Mouse (Mus musculus) erythroblast, adult 5-6 weeks (primary cell): ENCODE data around the gene Mrrf. TPM values are rescaled to one million over a fixed set of nuclear protein-coding genes. Genes with fewer than 3 reads are reported as not detected.
A peak's percentile ranks its signal among the peaks of the same experiment; 100 is the strongest.

Experiments
- ATAC-seq: replicated peaks from 2 replicates; pipeline ENCODE4 v1.8.0; 2016; ENCODE audit warnings: moderate number of reproducible peaks, mild to moderate bottlenecking, moderate TSS enrichment, inconsistent platforms; ENCODE audit not compliant: poor library complexity, low FRiP score, severe bottlenecking
- total RNA-seq, 2 experiments: library from RNA; stranded (forward) in 1 of 2; stranded (reverse) in 1 of 2; fragments of 150-400 nt in 1 of 2; fragments of 200-764, 138-1000 nt in 1 of 2; gene quantifications; 2 replicates each; pipeline versions ENCODE4 v1.2.3 to v1.2.4; 2015 to 2017; ENCODE audit warnings: low replicate concordance in 2 of 2

Gene Mrrf
- total RNA-seq, 2 experiments from 2014 or later, result 3.3 to 6.9 TPM

- ATAC-seq, result no peak
Observed at GRCm38 (mm10) chr2:36197021-36197420, 60.8 kb downstream of the Mrrf start.

GRCm38 (mm10) chr2:36197919-36198881 is 62.0 kb downstream of the Mrrf start:
- peak; percentile 97 for ATAC-seq

DNA sequence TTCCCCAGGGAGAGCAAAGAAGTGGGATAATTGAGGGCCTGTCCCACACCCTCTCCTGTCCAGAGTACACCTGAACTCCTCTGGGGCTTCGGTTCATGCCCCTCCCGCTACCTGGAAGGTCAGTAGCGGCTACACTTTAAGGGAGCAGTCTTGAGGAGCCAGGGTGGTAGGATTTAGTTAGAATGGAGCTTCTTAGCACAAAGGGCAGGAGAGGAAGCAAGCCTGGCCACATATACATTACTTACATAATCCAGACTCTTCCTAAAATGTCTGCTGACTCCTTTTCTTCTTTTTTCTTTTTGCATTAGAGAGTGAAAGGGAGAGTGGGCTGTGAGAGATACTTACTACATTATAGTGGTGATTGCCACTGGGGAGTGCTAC is 62.7 kb downstream of the Mrrf start:
- ATAC-seq, result peak; percentile 56

- ATAC-seq, result no peak
Observed at GRCm38 (mm10) chr2:36200813-36201212, 64.6 kb downstream of the Mrrf start.

DNA sequence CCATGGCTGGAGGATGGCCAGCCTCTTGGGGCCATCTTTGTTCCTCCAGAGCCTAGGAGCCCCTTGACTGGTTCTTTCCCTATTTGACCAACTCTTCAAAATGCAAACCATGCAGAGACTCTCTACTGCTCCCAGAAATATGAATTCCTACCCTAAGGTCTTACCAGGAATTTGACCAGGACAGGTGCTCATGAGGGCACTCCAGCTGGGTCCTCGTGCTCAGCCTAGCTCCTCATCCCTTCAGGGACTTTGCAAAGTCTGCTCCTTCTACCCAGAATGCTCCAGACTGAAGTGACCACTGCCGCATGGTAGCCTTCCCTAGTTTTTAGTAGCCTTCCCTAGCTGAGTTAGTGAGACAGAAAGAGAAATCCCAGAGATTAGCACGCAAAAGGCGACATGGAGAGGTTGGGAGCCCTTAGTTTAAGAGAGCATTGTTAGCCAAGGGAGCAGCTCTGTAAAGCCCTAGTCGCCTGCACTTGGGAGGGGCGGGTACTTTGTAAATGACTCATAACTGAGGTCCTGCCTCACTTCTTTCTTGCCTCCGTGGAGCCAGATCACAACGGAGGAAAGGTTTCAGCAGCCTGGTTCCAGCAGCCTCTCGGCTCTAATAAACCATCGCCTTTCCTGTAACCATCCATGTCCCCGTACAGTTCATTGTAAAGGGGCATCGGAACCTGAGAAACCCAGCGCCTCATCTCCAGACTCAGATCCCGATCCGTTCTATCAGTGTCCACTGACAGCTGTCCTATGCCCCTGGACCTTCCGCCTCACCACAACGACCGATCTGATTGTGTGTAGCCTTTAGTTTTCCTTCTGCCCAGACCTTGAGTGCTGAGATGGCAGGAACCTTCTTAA is 65.8 kb downstream of the Mrrf start:
- no peak for ATAC-seq

GRCm38 (mm10) chr2:36202611-36202880 is 66.4 kb downstream of the Mrrf start:
- no peak for ATAC-seq

DNA sequence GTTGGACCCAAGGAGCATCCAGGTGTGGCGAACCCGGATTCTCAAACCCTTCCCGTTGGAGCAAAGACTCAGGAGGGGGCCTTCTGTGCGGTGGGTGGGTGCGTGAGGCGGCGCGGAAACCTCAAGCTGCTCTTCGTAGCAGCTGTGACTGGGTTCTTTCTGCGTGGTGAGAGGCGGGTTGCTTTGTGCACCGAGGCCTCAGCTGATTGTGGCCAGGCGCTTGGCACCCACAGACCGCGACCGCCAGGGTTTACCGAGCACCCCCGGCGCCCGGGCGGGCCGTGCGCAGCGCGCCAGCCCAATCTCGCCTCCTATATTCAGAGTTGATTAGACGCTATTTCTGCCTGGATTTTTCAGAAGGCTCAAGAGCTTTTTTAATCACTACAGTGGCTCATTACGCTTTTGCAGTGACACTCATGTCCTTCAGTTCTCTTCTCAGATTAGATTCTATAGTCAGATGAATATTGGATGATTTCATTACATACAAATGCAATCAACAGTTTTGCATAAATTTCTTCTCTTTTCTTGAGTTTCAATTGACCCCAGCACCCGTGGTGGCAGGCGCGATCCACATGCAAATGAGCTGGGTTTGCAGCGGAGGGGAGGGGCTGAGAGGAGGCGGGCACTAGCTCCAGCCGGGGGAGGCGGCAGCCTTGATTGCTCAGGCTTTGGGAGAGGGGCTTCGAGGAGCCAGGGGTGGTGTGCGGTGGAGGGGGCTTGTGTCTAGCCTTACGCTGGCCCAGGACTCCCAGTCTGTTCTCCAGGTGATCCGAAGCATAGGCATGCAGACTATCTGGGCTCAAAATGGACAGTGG is 67.0 kb downstream of the Mrrf start:
- ATAC-seq, result no peak

DNA sequence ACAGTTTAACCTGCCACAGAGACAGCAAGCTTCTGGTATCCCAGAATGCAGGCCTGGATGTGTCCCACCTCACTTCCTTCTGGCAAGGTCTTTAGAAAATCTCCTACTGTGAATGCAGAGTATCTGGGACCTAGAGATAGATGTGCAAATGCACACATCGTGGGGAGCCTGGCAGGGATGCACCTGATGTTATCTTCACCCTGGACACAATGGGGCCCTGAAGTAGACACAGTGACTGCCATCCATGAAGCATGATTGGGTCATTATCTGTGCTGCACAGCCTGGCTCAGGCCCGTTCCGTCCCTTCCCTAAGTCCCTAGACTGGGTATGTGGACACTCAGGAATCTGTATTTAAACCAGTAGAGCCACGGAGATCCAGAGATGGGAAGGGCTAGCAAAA is 68.4 kb downstream of the Mrrf start:
- no peak for ATAC-seq

DNA sequence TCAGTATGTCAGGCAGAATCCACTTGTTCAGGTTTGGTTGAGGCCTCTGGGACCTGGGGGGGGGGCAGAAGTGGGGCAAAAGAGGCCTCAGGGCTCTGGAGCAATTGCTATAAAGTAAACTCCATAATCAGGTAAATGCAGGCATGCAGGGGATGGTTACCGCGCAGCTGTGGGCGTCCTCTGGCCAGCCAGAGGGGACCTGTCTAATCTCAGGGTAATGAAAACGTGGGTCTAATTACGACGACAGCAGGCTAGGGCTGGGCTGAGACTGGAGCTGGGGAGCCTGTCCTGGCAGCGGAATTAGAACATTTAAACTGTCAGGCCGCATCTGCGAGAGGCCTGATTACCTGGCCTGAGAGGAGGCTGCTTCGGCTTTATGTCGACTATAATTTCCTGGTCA is 70.9 kb downstream of the Mrrf start:
- ATAC-seq, result no peak

DNA sequence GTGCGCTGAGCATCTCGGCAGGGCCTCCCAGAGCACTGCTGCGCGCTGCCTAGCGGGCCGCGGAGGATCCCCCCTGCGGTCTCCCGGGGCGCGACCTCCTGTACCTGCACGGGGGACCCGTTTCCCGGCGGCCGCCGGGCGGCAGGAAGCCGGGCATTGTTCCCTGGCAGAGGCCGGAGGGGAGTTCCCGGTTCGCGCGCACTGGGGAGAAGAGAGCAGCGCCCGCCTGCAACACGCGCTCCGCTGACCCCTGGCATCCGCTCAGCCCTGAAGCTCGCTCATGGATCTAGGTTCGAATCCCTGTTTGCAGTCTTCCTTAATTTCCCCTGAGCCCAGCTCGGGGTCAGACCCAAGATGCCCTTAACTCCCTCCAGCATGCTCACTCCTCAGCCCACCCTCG is 74.6 kb downstream of the Mrrf start:
- ATAC-seq, result no peak

GRCm38 (mm10) chr2:36211785-36212184 is 75.6 kb downstream of the Mrrf start:
- no peak for ATAC-seq

- no peak for ATAC-seq
Observed at GRCm38 (mm10) chr2:36213108-36213507, 76.9 kb downstream of the Mrrf start.

GRCm38 (mm10) chr2:36214023-36214422 is 77.8 kb downstream of the Mrrf start:
- peak; percentile 82 for ATAC-seq

DNA sequence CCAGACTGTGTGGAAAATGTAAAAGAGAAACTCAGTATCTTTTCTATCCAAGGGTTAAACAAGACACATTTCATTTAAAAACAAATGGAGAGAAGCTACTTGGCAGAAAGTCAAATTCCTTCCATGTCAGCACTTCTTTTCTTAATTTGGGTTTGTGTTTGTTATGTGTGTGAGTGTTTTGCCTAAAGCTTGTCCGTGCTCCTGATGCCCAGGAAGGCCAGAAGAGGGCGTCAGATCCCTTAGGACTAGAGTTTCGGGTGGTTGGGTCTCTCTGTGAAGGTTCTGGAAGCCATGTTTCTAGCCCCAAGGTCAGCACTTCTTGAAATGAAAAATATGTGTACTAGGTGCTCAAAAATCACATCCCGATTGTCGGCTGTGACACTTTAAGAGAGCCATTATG is 78.2 kb downstream of the Mrrf start:
- ATAC-seq, result 0 out of 2 replicates have a peak, but pooled peaks have one; percentile 11

DNA sequence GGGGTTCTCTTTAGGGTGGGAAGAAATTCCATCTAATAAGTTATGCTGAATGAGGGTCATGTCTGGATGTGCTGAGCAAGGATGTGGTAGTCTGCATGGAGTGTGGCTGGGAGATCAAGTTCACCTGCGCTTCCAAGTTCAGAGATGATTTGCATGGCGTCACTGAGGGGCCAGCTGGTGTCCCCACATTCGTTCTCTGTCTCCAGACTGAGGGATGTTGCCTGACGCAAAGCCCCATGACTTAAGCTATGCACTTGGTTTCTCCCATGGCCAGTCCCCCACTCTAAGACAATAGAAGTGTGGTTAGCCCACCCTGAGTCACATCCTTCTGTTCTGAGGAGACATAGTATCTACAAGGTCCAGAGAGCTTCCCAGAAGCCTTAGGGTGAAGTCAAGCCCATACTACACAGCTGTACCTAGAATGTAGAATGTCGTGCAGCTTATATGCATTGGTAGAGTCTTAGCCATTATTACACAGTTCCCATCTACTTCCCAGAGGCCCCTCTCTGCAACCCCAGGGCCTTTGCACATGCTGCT is 79.1 kb downstream of the Mrrf start:
- ATAC-seq, result no peak

DNA sequence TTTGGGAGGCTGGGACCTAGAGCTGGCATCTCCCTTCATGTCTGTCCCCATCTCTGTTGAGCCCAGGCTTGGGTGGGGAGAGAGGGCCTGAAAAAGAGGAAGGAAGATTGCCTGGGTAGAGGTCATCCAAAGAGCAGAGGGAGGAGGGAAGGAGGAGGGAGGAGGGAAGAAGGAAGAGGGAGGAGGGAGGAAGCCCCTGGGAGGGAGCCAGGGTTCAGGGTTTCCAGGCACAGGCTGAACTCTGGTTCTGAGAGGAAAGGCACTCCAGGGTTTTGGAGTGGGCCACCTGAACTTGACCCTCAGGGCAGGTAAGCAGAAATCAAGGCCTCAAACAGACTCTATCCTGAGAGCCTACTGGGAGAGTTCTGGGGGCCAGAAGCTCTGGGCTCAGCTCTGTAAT is 80.4 kb downstream of the Mrrf start:
- no peak for ATAC-seq

DNA sequence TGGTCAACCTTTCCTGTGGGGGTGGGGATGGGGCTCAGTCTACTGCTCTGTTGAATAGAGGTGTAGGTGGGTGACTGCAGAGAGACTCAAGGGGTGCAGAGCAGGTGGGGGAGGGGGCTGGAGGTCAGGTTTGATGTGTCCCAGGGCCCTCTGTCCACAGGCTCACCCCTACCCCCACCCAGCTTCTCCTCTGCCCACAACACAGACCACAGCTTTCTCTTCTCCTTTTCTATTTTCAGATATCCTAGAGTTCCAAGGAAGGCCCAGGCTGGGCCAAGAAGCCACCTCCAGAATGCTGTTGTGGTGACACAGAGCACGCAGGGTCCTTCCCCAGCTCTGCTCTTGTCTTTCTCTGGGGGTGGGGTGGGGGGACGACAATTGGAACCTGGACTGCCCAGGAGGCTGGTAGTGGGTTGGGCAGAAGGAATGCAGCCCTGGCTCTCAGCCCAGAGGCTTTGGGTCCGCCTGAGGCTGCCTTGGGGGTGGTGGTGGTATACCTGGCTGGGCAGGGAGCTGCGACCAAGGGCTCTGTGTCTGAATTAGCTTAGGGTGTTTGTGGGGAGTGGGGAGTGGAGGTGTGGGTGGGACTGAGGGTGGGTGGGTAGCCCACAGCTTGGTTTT is 80.9 kb downstream of the Mrrf start:
- ATAC-seq, result no peak

GRCm38 (mm10) chr2:36217692-36218233 is 81.6 kb downstream of the Mrrf start:
- no peak for ATAC-seq

- no peak for ATAC-seq
Observed at GRCm38 (mm10) chr2:36220106-36220505, 83.9 kb downstream of the Mrrf start.
